Mouse (Mus musculus) kidney, postnatal 0 days (tissue): Measurements from ENCODE around the gene Xrcc1. TPM values are rescaled to one million over a fixed set of nuclear protein-coding genes. Genes with fewer than 3 reads are reported as not detected.

ENCODE experiments used
- ATAC-seq: fragments of 200-750 bp; cut with Nextera tagmentation; replicated peaks from 2 replicates; pipeline ENCODE4 v1.8.0; 2017; ENCODE audit warnings: low read depth, moderate number of reproducible peaks, moderate TSS enrichment, moderate library complexity; ENCODE audit not compliant: low FRiP score
- DNase-seq: peaks from one replicate; pipeline ENCODE4 v3.0.0-alpha.2; 2016; ENCODE audit warnings: low spot score
- H3K27ac ChIP-seq: fragments of 300-500 bp; sonication (generic); 2 replicates; pipeline ENCODE4 v1.5.1; 2014; ENCODE audit warnings: mild to moderate bottlenecking
- H3K27me3 ChIP-seq: fragments of 300-500 bp; sonication (generic); 2 replicates; pipeline ENCODE4 v1.6.1; 2014; ENCODE audit warnings: low read length, mixed read lengths; ENCODE audit not compliant: insufficient read depth
- H3K36me3 ChIP-seq: fragments of 300-500 bp; sonication (generic); 2 replicates; pipeline ENCODE4 v1.6.1; 2014; ENCODE audit warnings: low read length, mixed read lengths; ENCODE audit not compliant: insufficient read depth
- H3K4me1 ChIP-seq: fragments of 300-500 bp; sonication (generic); replicated peaks from 2 replicates; pipeline ENCODE4 v1.6.1; 2014; ENCODE audit warnings: antibody characterized with exemption, low read length, mixed read lengths; ENCODE audit not compliant: insufficient read depth
- H3K4me2 ChIP-seq: fragments of 300-500 bp; sonication (generic); 2 replicates; pipeline ENCODE4 v1.6.1; 2014; ENCODE audit warnings: mild to moderate bottlenecking, low read length, moderate library complexity, mixed read lengths
- H3K4me3 ChIP-seq: fragments of 300-500 bp; sonication (generic); replicated peaks from 2 replicates; pipeline ENCODE4 v1.5.1; 2014; ENCODE audit warnings: low read depth, low read length
- H3K9ac ChIP-seq: fragments of 300-500 bp; sonication (generic); 2 replicates; pipeline ENCODE4 v1.6.1; 2014; ENCODE audit warnings: low read depth, low read length
- H3K9me3 ChIP-seq: fragments of 300-500 bp; sonication (generic); replicated peaks from 2 replicates; pipeline ENCODE4 v1.6.1; 2016; ENCODE audit warnings: low read length, inconsistent platforms, mixed read lengths
- CTCF ChIP-seq: IDR thresholded peaks from 2 replicates; pipeline ENCODE4 v1.5.1; 2016; ENCODE audit warnings: antibody characterized with exemption, low read depth, mild to moderate bottlenecking, moderate library complexity
- WGBS: fragments of 180-500 bp; shearing (Covaris S2); extraction: QIAGEN DNeasy Blood & Tissue Kit; methylation state at CpG from one replicate; pipeline ENCODE4 v1.1.7; 2014; 5-methylcytosine and 5-hydroxymethylcytosine counted together
- polyA plus RNA-seq: library from polyadenylated mRNA; unstranded; fragments of >200 nt; fragmentation: Nextera tagmentation; extraction: Ambion mirVana; gene quantifications from 2 replicates; pipeline ENCODE4 v1.2.1, GENCODE M21; 2015

Xrcc1 gene
- polyA plus RNA-seq, 1 experiment from 2014 or later = 58.4 TPM

DNA sequence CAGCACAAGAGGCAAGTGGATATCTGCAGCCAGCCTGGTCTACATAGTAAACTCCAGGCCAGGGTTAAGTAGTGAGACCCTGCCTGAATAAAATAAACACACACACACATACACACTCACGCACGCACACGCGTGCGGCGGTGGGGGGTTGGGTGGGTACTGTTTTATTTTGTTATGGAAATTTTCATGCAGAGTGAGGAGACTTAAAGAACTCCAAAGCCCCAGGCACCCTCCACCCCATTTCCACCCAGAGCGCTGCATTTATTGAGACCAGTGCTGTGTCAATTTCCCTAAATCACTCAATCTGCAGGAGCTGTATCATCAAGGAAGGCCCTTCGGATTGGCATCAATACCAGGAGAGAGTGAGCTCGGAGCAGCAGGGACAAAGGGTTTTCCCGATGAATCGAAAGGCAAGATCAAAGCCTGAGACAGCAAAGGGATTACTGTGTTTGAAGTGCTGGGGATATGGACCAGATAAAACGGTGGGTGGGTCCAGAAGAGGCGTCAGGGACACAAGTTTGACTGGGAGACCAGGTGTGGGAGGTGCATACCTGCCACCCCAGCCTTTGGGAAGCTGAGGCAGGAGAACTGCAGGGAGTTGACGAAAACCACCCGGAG, 40.5 kb upstream of the Xrcc1 start:
- Histone ChIP-seq H3K9ac (no peak overlapping the region), H3K27me3 (0 out of 2 replicates have a peak, but pooled peaks cover 3% of the 10 kb centered on the region)

DNA sequence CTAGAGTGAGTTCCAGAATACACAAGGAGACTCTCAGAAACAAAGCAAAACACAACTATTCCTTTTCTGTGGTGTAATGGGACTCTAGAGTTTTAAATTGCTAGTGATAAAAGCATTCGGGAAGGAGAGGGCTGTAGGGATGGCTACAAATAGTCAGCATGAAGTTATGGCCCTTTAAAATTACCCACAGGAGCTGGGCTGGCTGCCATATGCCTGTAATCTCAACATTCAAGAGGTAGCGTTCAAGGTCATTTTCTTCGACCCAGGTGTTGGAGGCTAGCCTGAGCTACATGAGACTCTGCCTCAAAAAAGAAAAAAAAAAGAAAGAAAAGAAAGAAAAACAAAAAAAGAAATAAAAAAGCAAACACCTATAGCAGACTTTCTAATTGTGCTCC, 40.0 kb upstream of the Xrcc1 start:
- no peak for TF ChIP-seq CTCF
- peak overlapping the region; percentile 81 for H3K4me2 ChIP-seq
- H3K4me1 ChIP-seq = 0 out of 2 replicates have a peak, but pooled peaks cover 4% of the 10 kb centered on the region
- H3K9me3 ChIP-seq = no peaks in the 10 kb centered on the region
- DNase-seq (no peak), ATAC-seq (no peak)
- H3K27me3 ChIP-seq = no peaks in the 10 kb centered on the region
- peak overlapping the region; percentile 98 for H3K27ac ChIP-seq
- 15% methylated on average over 3 of the region's 3 CpGs for WGBS
- peak overlapping the region; percentile 90; the same call in 1 of the 2 replicates for H3K9ac ChIP-seq
- no peaks in the 10 kb centered on the region for H3K36me3 ChIP-seq
- H3K4me3 ChIP-seq = peak overlapping the region; percentile 58; the same call in 1 of the 2 replicates

More for the DNA sequence above, 40.5 kb upstream of the Xrcc1 start:
- Histone ChIP-seq H3K27ac (no peak overlapping the region), H3K4me1 (0 out of 2 replicates have a peak, but pooled peaks cover 4% of the 10 kb centered on the region), H3K4me3 (no peak overlapping the region), H3K4me2 (0 out of 2 replicates have a peak overlapping the region, but pooled peaks have one; percentile 81), H3K9me3 (no peaks in the 10 kb centered on the region), H3K36me3 (no peaks in the 10 kb centered on the region)
- 33% methylated on average over 15 of the region's 15 CpGs for WGBS
- DNase-seq = no peak
- ATAC-seq = no peak
- no peak for TF ChIP-seq CTCF

DNA sequence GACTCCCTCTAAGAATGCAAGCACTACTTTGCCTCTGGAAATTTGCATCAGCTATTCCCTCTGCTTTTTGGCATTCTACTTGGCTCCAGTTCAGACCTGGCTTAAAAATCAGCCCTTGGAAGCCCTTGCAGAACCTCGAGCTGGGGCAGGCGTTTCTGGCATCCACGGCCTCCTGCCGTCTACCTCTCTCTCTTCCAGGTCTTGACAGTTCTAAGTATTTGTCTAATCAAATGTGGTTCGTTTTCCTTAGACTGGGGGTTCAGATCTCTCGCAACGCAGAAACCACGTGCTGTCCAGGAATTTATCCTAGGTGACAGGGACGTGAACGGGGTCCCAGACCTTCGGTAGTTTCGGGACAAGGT, 39.6 kb upstream of the Xrcc1 start:
- no peak for TF ChIP-seq CTCF
- ATAC-seq (no peak), DNase-seq (peak; percentile 41)
- H3K9ac ChIP-seq = peak overlapping the region; percentile 90
- peak overlapping the region; percentile 81 for H3K4me2 ChIP-seq
- no peaks in the 10 kb centered on the region for H3K36me3 ChIP-seq
- no peaks in the 10 kb centered on the region for H3K27me3 ChIP-seq
- no peaks in the 10 kb centered on the region for H3K9me3 ChIP-seq
- 0 out of 2 replicates have a peak, but pooled peaks cover 4% of the 10 kb centered on the region for H3K4me1 ChIP-seq
- H3K27ac ChIP-seq = peak overlapping the region; percentile 98
- H3K4me3 ChIP-seq = peak overlapping the region; percentile 58
- WGBS = under 1% methylated on average over 12 of the region's 12 CpGs

DNA sequence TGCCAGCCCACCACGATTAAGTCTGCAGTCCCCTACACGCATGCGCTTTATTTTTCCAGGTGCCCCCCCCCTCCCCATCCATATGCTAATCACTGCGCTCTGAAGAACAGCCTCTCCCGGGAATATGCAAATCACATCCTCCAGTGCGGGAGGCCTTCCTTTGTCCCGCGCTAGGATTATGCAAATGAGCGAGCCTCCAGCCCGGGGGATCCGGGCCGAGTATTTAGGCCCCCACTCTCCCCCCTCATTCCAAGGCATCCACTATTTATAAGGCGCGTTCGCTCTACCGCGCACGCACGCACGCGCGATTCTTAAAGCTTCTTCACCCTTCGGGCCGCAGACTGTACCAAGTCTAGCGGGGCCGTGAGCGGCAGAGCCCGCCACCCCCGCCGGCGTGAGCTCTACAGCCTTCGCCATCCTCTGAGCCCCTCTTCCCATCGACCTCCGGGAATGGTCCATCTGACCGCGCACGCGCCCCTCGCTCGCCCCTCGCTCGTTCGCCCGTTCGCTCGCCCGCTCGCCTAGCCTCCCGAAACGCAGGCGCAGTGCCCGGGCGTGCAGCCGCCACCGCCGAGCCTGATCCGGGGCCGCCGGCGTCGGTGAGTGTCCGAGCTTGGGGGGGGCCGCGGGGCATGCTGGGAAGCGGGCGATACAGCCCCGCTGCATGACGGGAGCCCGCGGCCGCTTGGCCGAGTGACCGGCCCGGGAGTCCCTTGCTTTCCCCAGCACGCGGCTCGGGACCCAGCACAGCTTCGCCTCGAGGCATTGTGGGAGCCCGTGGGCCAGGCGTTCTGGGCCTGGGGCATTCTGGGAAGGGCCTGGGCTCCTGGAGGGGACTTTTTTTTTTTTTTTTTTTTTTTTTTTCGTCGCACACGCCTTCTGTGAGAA, 39.0 kb upstream of the Xrcc1 start, which contains the start of gene Zfp428:
Gene Zfp428, plus strand, starts transcription at position 169 of the 888 bp plus-strand sequence.
- WGBS = under 1% methylated on average over 83 of the region's 84 CpGs
- ATAC-seq = peak; percentile 86

DNA sequence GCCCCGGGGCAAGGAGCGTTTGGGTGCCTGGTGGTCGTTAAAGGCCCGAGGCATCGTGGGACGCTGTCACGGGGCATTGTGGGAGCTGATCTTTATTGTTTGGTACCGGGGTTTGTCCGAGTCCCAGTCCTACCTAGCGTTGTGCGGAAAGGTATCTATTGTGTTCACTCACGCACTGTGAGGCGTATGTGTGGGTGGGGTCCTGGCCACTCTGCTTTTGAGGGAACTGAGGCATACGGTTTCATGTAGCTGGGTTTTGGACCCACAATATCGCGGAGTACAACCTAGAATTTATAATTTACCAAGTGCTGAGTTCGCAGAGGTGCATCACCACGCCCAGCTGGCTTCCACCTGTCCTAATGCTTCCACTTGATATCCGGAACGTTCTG, 38.4 kb upstream of the Xrcc1 start:
- DNase-seq (no peak), ATAC-seq (peak; percentile 8; the same call in 1 of the 2 replicates)
- Histone ChIP-seq H3K4me1 (0 out of 2 replicates have a peak, but pooled peaks cover 4% of the 10 kb centered on the region), H3K9me3 (no peaks in the 10 kb centered on the region), H3K27ac (peak overlapping the region; percentile 98), H3K4me3 (peak overlapping the region; percentile 58), H3K4me2 (peak overlapping the region; percentile 81), H3K36me3 (no peaks in the 10 kb centered on the region), H3K27me3 (no peaks in the 10 kb centered on the region), H3K9ac (peak overlapping the region; percentile 90)
- WGBS = under 1% methylated on average over 20 of the region's 20 CpGs
- TF ChIP-seq CTCF = no peak

More for the DNA sequence above, 39.0 kb upstream of the Xrcc1 start, which contains the start of gene Zfp428:
- DNase-seq = peak; percentile 93
- Histone ChIP-seq H3K27ac (peak within 1 kb of the TSS; percentile 98), H3K27me3 (no peaks in the 10 kb centered on the region), H3K4me3 (peak within 1 kb of the TSS; percentile 58), H3K36me3 (no peaks in the 10 kb centered on the region), H3K9ac (peak within 1 kb of the TSS; percentile 90), H3K4me2 (peak within 1 kb of the TSS; percentile 81), H3K4me1 (0 out of 2 replicates have a peak, but pooled peaks cover 4% of the 10 kb centered on the region), H3K9me3 (no peaks in the 10 kb centered on the region)
- TF ChIP-seq CTCF = no peak

DNA sequence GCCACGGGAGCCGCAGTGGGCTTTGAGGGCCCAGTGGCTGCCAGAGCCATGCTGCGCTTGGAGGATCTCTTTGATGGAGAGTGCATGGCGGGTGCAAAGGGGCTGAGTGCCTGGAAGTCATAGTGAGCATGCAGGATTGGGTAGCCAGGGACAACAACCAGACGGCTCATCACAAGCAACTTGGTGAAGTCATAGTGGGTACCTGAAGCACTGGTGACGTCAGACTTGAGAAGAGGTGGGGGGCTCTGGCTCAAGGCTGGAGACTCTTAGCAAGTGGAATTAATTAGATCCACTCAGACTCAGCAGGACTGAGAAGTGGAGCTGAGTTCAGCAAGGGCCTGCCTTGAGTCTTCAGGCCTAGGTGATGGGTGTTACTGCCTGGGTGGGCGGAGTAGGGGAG, 33.7 kb upstream of the Xrcc1 start, which contains the start of gene AC161166.1:
Gene AC161166.1, minus strand, starts transcription at position 101 of the 400 bp plus-strand sequence.
- Histone ChIP-seq H3K4me3 (no peak within 1 kb of the TSS), H3K9ac (no peak within 1 kb of the TSS), H3K27me3 (no peaks in the 10 kb centered on the region), H3K4me2 (no peak within 1 kb of the TSS), H3K27ac (no peak within 1 kb of the TSS), H3K9me3 (no peaks in the 10 kb centered on the region), H3K4me1 (0 out of 2 replicates have a peak, but pooled peaks cover 4% of the 10 kb centered on the region), H3K36me3 (0 out of 2 replicates have a peak, but pooled peaks cover 3% of the 10 kb centered on the region)
- 91% methylated on average over 7 of the region's 7 CpGs for WGBS
- ATAC-seq = no peak
- TF ChIP-seq CTCF = no peak
- DNase-seq = no peak
